Mouse (Mus musculus): Measurements from ENCODE around the gene Scamp5. TPM values are rescaled to one million over a fixed set of nuclear protein-coding genes. Genes with fewer than 3 reads are reported as not detected.
"Not testable (repeated sequence)": the region's sequence is repeated elsewhere in the genome, so short reads cannot be mapped to it uniquely, and the experiment has no call there.

The Scamp5 gene
- polyA plus RNA-seq, 1 experiment = 10.9 TPM

DNA sequence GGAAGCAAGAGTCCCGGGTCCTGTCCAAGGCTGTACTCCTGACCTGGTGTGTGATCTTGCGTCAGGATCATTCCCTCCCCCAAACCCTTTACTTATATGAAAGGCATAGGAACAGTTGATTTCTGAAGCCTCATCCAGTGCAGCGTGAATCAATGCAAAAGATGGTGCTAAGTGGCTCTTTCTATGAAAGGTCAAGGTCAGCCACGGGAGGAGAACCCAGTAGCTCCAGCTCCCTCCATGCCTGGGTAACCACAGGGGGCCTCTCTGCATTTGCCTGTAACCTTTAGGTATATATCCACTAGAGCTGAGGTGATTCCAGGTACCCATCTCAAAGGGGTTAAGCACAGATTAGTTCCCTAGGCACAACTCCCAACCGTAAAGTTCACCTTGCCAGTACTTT, 31.7 kb downstream of the Scamp5 start:
- Histone ChIP-seq H3K4me3 (replicated peaks; ENCODE audit: extremely low read depth, low read depth, low read length) (no peak overlapping the region), H3K4me1 (ENCODE audit: control insufficient read depth, insufficient read depth, low read length) (peaks cover 7% of the 10 kb centered on the region)
- no peak for DNase-seq
- TF ChIP-seq POLR2A (IDR thresholded peaks at IDR 0.05; ENCODE audit: borderline replicate concordance, extremely low read depth, low read depth, low read length) (no peak), CTCF (IDR thresholded peaks at IDR 0.05; ENCODE audit: insufficient read depth, low read length) (no peak)
- WGBS = 84% methylated on average over 5 of the region's 5 CpGs

- Histone ChIP-seq H3K4me1 (ENCODE audit: control insufficient read depth, insufficient read depth, low read length) (peaks cover 7% of the 10 kb centered on the region), H3K4me3 (replicated peaks; ENCODE audit: extremely low read depth, low read depth, low read length) (no peak overlapping the region)
- 78% methylated on average over 11 of the region's 11 CpGs for WGBS
- TF ChIP-seq CTCF (IDR thresholded peaks at IDR 0.05; ENCODE audit: insufficient read depth, low read length) = no peak
- TF ChIP-seq POLR2A (IDR thresholded peaks at IDR 0.05; ENCODE audit: borderline replicate concordance, extremely low read depth, low read depth, low read length) = no peak
- DNase-seq = no peak
These were observed 33.3 kb downstream of the Scamp5 start for GRCm38 (mm10) chr9:57434405-57435165.

GRCm38 (mm10) chr9:57433097-57434032, 34.5 kb downstream of the Scamp5 start:
- Histone ChIP-seq H3K4me1 (ENCODE audit: control insufficient read depth, insufficient read depth, low read length) (peaks cover 5% of the 10 kb centered on the region), H3K4me3 (replicated peaks; ENCODE audit: extremely low read depth, low read depth, low read length) (no peak overlapping the region)
- WGBS = 11% methylated on average over 11 of the region's 11 CpGs
- DNase-seq = peak; percentile 61
- peak; percentile 88 for TF ChIP-seq CTCF (IDR thresholded peaks at IDR 0.05; ENCODE audit: insufficient read depth, low read length)
- no peak for TF ChIP-seq POLR2A (IDR thresholded peaks at IDR 0.05; ENCODE audit: borderline replicate concordance, extremely low read depth, low read depth, low read length)

- no peak for TF ChIP-seq CTCF (IDR thresholded peaks at IDR 0.05; ENCODE audit: insufficient read depth, low read length)
- TF ChIP-seq POLR2A (IDR thresholded peaks at IDR 0.05; ENCODE audit: borderline replicate concordance, extremely low read depth, low read depth, low read length) = no peak
- DNase-seq = no peak
- WGBS = 94% methylated on average over 3 of the region's 3 CpGs
- Histone ChIP-seq H3K4me1 (ENCODE audit: control insufficient read depth, insufficient read depth, low read length) (peaks cover 5% of the 10 kb centered on the region), H3K4me3 (replicated peaks; ENCODE audit: extremely low read depth, low read depth, low read length) (no peak overlapping the region)
These were observed 35.4 kb downstream of the Scamp5 start for GRCm38 (mm10) chr9:57432480-57432879.

DNA sequence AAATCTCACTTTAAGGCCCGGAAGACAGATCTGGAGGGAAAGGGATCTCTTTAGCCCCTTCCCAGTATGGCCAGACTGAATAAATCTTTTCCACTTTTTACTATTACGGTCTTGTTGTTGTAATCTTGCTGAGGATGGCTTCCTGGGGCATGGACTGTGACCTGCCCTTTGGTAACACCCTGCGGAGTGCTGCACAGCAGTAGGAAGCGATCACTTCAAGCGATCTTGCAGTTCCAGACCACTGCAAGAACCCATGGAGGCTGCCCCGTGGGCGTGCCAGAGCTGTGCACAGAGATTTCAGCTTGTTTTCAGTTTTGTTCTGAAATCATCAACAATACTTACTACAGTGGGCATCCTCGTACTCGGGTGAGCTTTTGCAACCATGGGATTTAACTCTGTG, 36.7 kb downstream of the Scamp5 start:
- H3K4me1 ChIP-seq (ENCODE audit: control insufficient read depth, insufficient read depth, low read length) = peaks cover 5% of the 10 kb centered on the region
- no peak overlapping the region for H3K4me3 ChIP-seq (replicated peaks; ENCODE audit: extremely low read depth, low read depth, low read length)
- DNase-seq = no peak
- TF ChIP-seq POLR2A (IDR thresholded peaks at IDR 0.05; ENCODE audit: borderline replicate concordance, extremely low read depth, low read depth, low read length) = no peak
- no peak for TF ChIP-seq CTCF (IDR thresholded peaks at IDR 0.05; ENCODE audit: insufficient read depth, low read length)
- 69% methylated on average over 9 of the region's 9 CpGs for WGBS

DNA sequence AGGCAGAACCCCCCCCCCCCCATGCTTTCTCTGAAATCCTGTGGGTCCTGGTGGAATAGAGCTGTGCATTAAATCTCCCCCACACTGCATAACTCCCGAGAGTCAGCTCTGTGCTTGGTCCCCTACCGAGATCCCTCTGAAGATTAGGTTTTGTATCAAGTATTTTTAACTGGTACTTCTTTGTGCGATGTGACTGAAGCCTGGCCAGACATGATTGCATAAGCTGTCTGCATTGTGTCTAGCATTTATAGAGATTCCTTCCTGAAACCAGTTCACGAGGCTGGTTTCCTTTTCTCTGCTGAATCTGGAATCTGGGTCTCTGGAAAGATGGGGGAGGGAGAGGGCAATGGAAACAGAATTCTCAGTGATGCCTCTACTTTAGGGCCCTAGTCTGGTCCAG, 39.5 kb downstream of the Scamp5 start:
- TF ChIP-seq CTCF (IDR thresholded peaks at IDR 0.05; ENCODE audit: insufficient read depth, low read length) (no peak), POLR2A (IDR thresholded peaks at IDR 0.05; ENCODE audit: borderline replicate concordance, extremely low read depth, low read depth, low read length) (no peak)
- no peak overlapping the region for H3K4me3 ChIP-seq (replicated peaks; ENCODE audit: extremely low read depth, low read depth, low read length)
- WGBS = 19% methylated on average over 4 of the region's 4 CpGs
- no peak for DNase-seq
- peaks cover 2% of the 10 kb centered on the region for H3K4me1 ChIP-seq (ENCODE audit: control insufficient read depth, insufficient read depth, low read length)

DNA sequence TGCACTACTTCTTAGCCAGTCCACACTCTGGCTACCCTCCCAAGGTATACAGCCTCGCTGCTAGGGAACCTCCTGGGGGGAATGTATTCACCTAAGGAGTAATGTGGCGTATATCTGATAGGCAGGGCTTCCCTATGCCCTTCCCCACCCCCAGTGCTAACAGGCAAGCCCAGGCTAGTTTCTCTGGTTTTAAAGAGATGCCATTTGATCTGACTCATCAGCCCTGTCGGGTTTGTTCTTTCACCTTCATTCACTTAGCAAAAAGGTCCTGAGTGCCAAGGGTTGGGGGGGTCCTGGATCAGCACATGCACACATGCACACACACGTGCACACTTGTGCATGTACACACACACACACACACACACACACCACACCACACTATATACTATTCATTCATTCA, 39.9 kb downstream of the Scamp5 start:
- Histone ChIP-seq H3K4me1 (ENCODE audit: control insufficient read depth, insufficient read depth, low read length) (peaks cover 2% of the 10 kb centered on the region; the same call in 1 of the 2 replicates), H3K4me3 (replicated peaks; ENCODE audit: extremely low read depth, low read depth, low read length) (no peak overlapping the region)
- TF ChIP-seq POLR2A (IDR thresholded peaks at IDR 0.05; ENCODE audit: borderline replicate concordance, extremely low read depth, low read depth, low read length) (no peak), CTCF (IDR thresholded peaks at IDR 0.05; ENCODE audit: insufficient read depth, low read length) (no peak)
- no peak for DNase-seq
- WGBS = 72% methylated on average over 4 of the region's 4 CpGs

DNA sequence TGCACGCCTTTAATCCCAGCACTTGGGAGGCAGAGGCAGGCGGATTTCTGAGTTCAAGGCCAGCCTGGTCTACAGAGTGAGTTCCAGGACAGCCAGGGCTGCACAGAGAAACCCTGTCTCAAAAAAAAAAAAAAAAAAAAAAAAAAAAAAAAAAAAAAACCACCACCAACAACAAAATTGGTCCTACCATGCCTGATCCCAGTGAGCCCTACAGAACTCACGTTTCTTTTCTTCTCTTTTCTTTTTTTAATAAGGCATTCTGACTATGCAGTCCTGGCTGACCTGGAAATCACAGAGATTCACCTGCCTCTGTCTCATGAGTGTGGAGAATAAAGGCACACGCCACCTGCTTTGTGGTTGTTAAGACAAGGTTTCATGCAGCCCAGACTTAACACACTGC, 40.7 kb downstream of the Scamp5 start:
- not testable (repeated sequence) for H3K4me1 ChIP-seq (ENCODE audit: control insufficient read depth, insufficient read depth, low read length); H3K4me3 ChIP-seq (replicated peaks; ENCODE audit: extremely low read depth, low read depth, low read length); DNase-seq
- WGBS = 94% methylated on average over 4 of the region's 4 CpGs

GRCm38 (mm10) chr9:57425116-57425515, 42.7 kb downstream of the Scamp5 start:
- no peak for TF ChIP-seq CTCF (IDR thresholded peaks at IDR 0.05; ENCODE audit: insufficient read depth, low read length)
- TF ChIP-seq POLR2A (IDR thresholded peaks at IDR 0.05; ENCODE audit: borderline replicate concordance, extremely low read depth, low read depth, low read length) = no peak
- DNase-seq = no peak
- Histone ChIP-seq H3K4me3 (replicated peaks; ENCODE audit: extremely low read depth, low read depth, low read length) (no peak overlapping the region), H3K4me1 (ENCODE audit: control insufficient read depth, insufficient read depth, low read length) (peaks cover 14% of the 10 kb centered on the region)
- WGBS = 50% methylated on average over 3 of the region's 3 CpGs
